Mouse (Mus musculus): Measurements from ENCODE around the gene Rbpjl.

- TF ChIP-seq ZNF384 (IDR thresholded peaks at IDR 0.05; ENCODE audit: low read depth, low read length): no peak
- TF ChIP-seq HCFC1 (IDR thresholded peaks at IDR 0.05; ENCODE audit: borderline replicate concordance, insufficient read depth, low read length): no peak
- no peak for TF ChIP-seq ZC3H11A (IDR thresholded peaks at IDR 0.05; ENCODE audit: borderline replicate concordance, low read depth, low read length)
- TF ChIP-seq CHD2 (IDR thresholded peaks at IDR 0.05; ENCODE audit: low read depth, low read length): no peak
Observed at GRCm38 (mm10) chr2:164453887-164454500, 51.1 kb downstream of the Rbpjl start.
